Mouse (Mus musculus) intestine, postnatal 0 days (tissue): Measurements from ENCODE around the gene Serinc2. TPM values are rescaled to one million over a fixed set of nuclear protein-coding genes. Genes with fewer than 3 reads are reported as not detected.
A peak's percentile ranks its signal among the peaks of the same experiment; 100 is the strongest.

Source experiments
- ATAC-seq: fragments of 200-750 bp; cut with Nextera tagmentation; 2 replicates; pipeline ENCODE4 v1.8.0; 2017; ENCODE audit warnings: mild to moderate bottlenecking, moderate TSS enrichment, moderate library complexity
- H3K27ac ChIP-seq: fragments of 300-500 bp; sonication (generic); 2 replicates; pipeline ENCODE4 v1.5.1; 2014; ENCODE audit warnings: mild to moderate bottlenecking, low read depth, low read length, moderate library complexity
- H3K27me3 ChIP-seq: fragments of 300-500 bp; sonication (generic); replicated peaks from 2 replicates; pipeline ENCODE4 v1.6.1; 2014; ENCODE audit warnings: low read length, mixed read lengths; ENCODE audit not compliant: control insufficient read depth, insufficient read depth
- H3K36me3 ChIP-seq: fragments of 300-500 bp; sonication (generic); 2 replicates; pipeline ENCODE4 v1.6.1; 2014; ENCODE audit warnings: mild to moderate bottlenecking, moderate library complexity; ENCODE audit not compliant: control insufficient read depth, insufficient read depth
- H3K4me1 ChIP-seq: fragments of 300-500 bp; sonication (generic); replicated peaks from 2 replicates; pipeline ENCODE4 v1.6.1; 2014; ENCODE audit warnings: antibody characterized with exemption, low read length, mixed read lengths; ENCODE audit not compliant: control insufficient read depth, insufficient read depth
- H3K4me2 ChIP-seq: fragments of 300-500 bp; sonication (generic); replicated peaks from 2 replicates; pipeline ENCODE4 v1.6.1; 2014; ENCODE audit warnings: low read depth, mild to moderate bottlenecking, moderate library complexity
- H3K4me3 ChIP-seq: fragments of 300-500 bp; sonication (generic); 2 replicates; pipeline ENCODE4 v1.5.1; 2014; ENCODE audit warnings: low read depth, low read length
- H3K9ac ChIP-seq: fragments of 300-500 bp; sonication (generic); 2 replicates; pipeline ENCODE4 v1.6.1; 2014; ENCODE audit warnings: mild to moderate bottlenecking, low read depth, low read length
- H3K9me3 ChIP-seq: fragments of 300-500 bp; sonication (generic); 2 replicates; pipeline ENCODE4 v1.6.1; 2016; ENCODE audit warnings: mixed run types; ENCODE audit not compliant: control insufficient read depth
- CTCF ChIP-seq: sonication (generic); IDR thresholded peaks from 2 replicates; pipeline ENCODE4 v1.5.1; 2016; ENCODE audit warnings: low read depth, mild to moderate bottlenecking, control low read depth, antibody characterized with exemption, moderate library complexity
- WGBS: fragments of 180-500 bp; shearing (Covaris S2); extraction: QIAGEN DNeasy Blood & Tissue Kit; methylation state at CpG from one replicate; pipeline ENCODE4 v1.1.7; 2014; 5-methylcytosine and 5-hydroxymethylcytosine counted together
- polyA plus RNA-seq: library from polyadenylated mRNA; unstranded; fragments of >200 nt; fragmentation: Nextera tagmentation; extraction: Ambion mirVana; gene quantifications from 2 replicates; pipeline ENCODE4 v1.2.1, GENCODE M21; 2015

Gene Serinc2
- polyA plus RNA-seq = 21.5 and 26.1 TPM in 2 replicates

GRCm38 (mm10) chr4:130279105-130279504 is at the start of gene Serinc2:
Gene Serinc2 (minus strand): TSS chr4:130279205.
- Histone ChIP-seq H3K9ac (no peak within 1 kb of the TSS), H3K27ac (no peak within 1 kb of the TSS), H3K36me3 (no peaks in the 10 kb centered on the region), H3K27me3 (peaks cover 14% of the 10 kb centered on the region; the same call in 1 of the 2 replicates), H3K4me1 (peaks cover 3% of the 10 kb centered on the region; the same call in 1 of the 2 replicates), H3K9me3 (no peaks in the 10 kb centered on the region), H3K4me3 (no peak within 1 kb of the TSS), H3K4me2 (no peak within 1 kb of the TSS)
- whole genome bisulfite sequencing = 68% methylated on average over 2 of the region's 2 CpGs
- no peak for ATAC-seq
- TF ChIP-seq CTCF = no peak

GRCm38 (mm10) chr4:130327366-130327765 is 48.4 kb upstream of the Serinc2 start:
- no peaks in the 10 kb centered on the region for H3K4me1 ChIP-seq
- no peaks in the 10 kb centered on the region for H3K27me3 ChIP-seq
- no peak overlapping the region for H3K4me2 ChIP-seq
- H3K36me3 ChIP-seq = peaks cover 64% of the 10 kb centered on the region
- no peak overlapping the region for H3K4me3 ChIP-seq
- WGBS = 89% methylated on average over 9 of the region's 9 CpGs
- no peak for TF ChIP-seq CTCF
- no peak overlapping the region for H3K9ac ChIP-seq
- ATAC-seq = no peak
- no peaks in the 10 kb centered on the region for H3K9me3 ChIP-seq
- H3K27ac ChIP-seq = no peak overlapping the region

DNA sequence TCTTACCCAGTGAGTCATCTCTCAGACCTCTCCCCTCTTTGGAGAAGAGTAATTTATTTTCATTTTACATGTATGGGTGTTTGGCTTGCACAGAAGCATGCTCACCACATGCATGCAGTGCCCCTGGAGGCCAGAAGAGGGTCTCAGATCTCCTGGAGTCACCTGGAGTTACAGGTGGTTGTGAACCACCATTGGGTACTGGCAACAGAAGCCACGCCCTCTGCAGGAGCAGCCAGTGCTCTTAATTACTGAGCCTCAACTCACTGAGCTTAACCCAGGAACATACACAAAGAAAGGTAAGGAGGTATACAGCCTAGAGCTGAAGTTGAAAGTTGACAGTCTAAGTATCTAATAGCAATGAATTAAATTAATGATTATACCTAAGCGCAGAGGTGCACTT is 46.4 kb upstream of the Serinc2 start:
- Histone ChIP-seq H3K4me2 (no peak overlapping the region), H3K36me3 (peaks cover 64% of the 10 kb centered on the region), H3K9me3 (no peaks in the 10 kb centered on the region), H3K27me3 (no peaks in the 10 kb centered on the region), H3K4me1 (no peaks in the 10 kb centered on the region), H3K27ac (no peak overlapping the region), H3K9ac (no peak overlapping the region), H3K4me3 (no peak overlapping the region)
- 91% methylated on average over 2 of the region's 2 CpGs for WGBS
- no peak for ATAC-seq
- TF ChIP-seq CTCF = peak; percentile 23; the same call in 1 of the 2 replicates

DNA sequence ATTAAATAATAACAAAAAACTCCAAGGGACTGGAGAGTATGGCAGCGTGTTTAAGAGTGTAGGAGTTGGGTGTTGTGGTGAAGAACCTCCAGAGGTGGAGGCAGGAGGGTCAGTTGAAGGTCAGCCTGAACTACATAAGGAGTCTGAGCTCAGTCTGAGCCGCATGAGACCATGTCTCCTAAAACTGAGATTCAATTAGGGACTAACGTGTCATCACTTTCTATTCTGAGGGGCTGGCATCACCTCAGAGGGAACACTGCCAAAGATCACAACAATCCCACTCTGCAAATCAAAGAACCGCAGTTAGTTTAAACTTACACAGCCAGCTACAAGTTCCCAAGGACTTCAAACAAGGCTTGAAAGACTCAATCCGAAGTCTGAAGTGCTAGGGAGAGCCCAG is 44.6 kb upstream of the Serinc2 start:
- ATAC-seq = no peak
- H3K9me3 ChIP-seq = no peaks in the 10 kb centered on the region
- peaks cover 71% of the 10 kb centered on the region for H3K36me3 ChIP-seq
- H3K27ac ChIP-seq = no peak overlapping the region
- H3K4me3 ChIP-seq = no peak overlapping the region
- no peak overlapping the region for H3K9ac ChIP-seq
- no peak overlapping the region for H3K4me2 ChIP-seq
- no peaks in the 10 kb centered on the region for H3K4me1 ChIP-seq
- TF ChIP-seq CTCF = no peak
- no peaks in the 10 kb centered on the region for H3K27me3 ChIP-seq
- 81% methylated on average over 5 of the region's 5 CpGs for WGBS

DNA sequence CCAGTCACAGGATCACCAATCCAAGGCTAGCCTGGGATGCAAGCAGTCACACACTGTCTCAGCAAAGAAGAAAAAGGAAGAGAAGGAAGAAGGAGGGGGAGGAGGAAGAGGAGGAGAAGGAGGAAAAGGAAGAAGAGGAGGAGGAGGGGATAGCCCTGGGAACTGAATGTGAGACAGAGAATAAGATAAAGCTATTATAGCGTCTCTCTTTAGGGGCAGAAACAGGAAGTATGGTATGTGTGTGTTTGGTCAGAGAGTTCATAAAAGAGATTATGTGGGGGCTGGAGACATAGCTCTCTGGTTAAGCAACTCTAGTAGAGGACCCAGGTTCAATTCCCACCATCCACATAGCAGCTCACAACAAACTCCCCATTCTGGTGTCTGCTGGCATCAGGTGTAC is 44.2 kb upstream of the Serinc2 start:
- no peak for TF ChIP-seq CTCF
- H3K36me3 ChIP-seq = peaks cover 74% of the 10 kb centered on the region
- no peak overlapping the region for H3K9ac ChIP-seq
- WGBS = 44% methylated on average over 1 of the region's 1 CpGs
- H3K27me3 ChIP-seq = no peaks in the 10 kb centered on the region
- H3K27ac ChIP-seq = no peak overlapping the region
- H3K4me2 ChIP-seq = no peak overlapping the region
- ATAC-seq = no peak
- H3K4me1 ChIP-seq = no peaks in the 10 kb centered on the region
- no peak overlapping the region for H3K4me3 ChIP-seq
- H3K9me3 ChIP-seq = no peaks in the 10 kb centered on the region

GRCm38 (mm10) chr4:130322567-130322966 is 43.6 kb upstream of the Serinc2 start:
- Histone ChIP-seq H3K4me1 (no peaks in the 10 kb centered on the region), H3K4me2 (no peak overlapping the region), H3K9ac (no peak overlapping the region), H3K27ac (no peak overlapping the region), H3K9me3 (no peaks in the 10 kb centered on the region), H3K4me3 (no peak overlapping the region), H3K36me3 (peaks cover 74% of the 10 kb centered on the region), H3K27me3 (no peaks in the 10 kb centered on the region)
- WGBS = 72% methylated on average over 7 of the region's 7 CpGs
- TF ChIP-seq CTCF = no peak
- ATAC-seq = no peak

DNA sequence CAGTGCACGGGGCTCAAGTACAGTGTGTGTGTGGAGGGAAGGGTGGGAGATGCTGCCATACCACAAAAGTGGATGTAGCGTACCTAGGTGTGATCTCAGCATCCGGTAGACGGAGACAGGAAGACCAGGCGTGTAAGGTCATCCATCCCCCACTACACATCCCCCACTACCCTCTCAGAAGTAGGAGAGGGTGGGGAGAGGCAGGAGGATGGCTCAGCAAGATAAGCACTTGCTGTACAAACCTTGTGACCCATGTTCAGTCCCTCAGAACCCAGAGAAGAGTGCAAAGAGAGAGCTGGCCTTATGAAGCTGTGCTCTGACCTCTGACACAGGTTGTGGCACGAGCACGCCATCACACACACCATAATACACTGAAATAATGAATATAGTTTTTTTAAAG is 42.6 kb upstream of the Serinc2 start:
- H3K9me3 ChIP-seq = no peaks in the 10 kb centered on the region
- TF ChIP-seq CTCF = no peak
- H3K27ac ChIP-seq = no peak overlapping the region
- H3K27me3 ChIP-seq = no peaks in the 10 kb centered on the region
- 89% methylated on average over 7 of the region's 7 CpGs for WGBS
- H3K4me2 ChIP-seq = no peak overlapping the region
- ATAC-seq = no peak
- H3K9ac ChIP-seq = no peak overlapping the region
- H3K4me3 ChIP-seq = no peak overlapping the region
- H3K4me1 ChIP-seq = no peaks in the 10 kb centered on the region
- H3K36me3 ChIP-seq = peaks cover 69% of the 10 kb centered on the region
